Mouse (Mus musculus): ENCODE results near the gene Evx2.

GRCm38 (mm10) chr2:74654743-74655419 lies 4.5 kb downstream of the Evx2 start:
- no peak for TF ChIP-seq CTCF (IDR thresholded peaks at IDR 0.05; ENCODE audit: low read depth)
- TF ChIP-seq EP300 (optimal IDR thresholded peaks at IDR 0.05) = no peak
